Mouse (Mus musculus) ES-Bruce4 (cell line): Measurements from ENCODE around the gene Gpc1.

Experiments
- CTCF ChIP-seq: IDR thresholded peaks from one replicate; pipeline ENCODE4 v1.8.1; 2011; ENCODE audit warnings: low read depth, low read length
- EP300 ChIP-seq: IDR thresholded peaks from 2 replicates; pipeline ENCODE4 v1.6.1; 2011; ENCODE audit warnings: low read depth, low read length; ENCODE audit not compliant: insufficient read depth
- POLR2A ChIP-seq: IDR thresholded peaks from one replicate; pipeline ENCODE4 v1.8.1; 2011; ENCODE audit warnings: low read length; ENCODE audit not compliant: insufficient read depth

GRCm38 (mm10) chr1:92832011-92833010 is 866 bp downstream of the Gpc1 start:
- TF ChIP-seq POLR2A, result no peak
- no peak for TF ChIP-seq CTCF
- no peak for TF ChIP-seq EP300
